Mouse (Mus musculus) E14TG2a.4 (cell line): ENCODE measurements around the gene Myrfl.

Experiments
- H3K27me3 ChIP-seq: 2 replicates; pipeline ENCODE4 v1.6.1; 2014; ENCODE audit warnings: low read length, control low read depth; ENCODE audit not compliant: insufficient read depth
- H3K36me3 ChIP-seq: 2 replicates; pipeline ENCODE4 v1.6.1; 2014; ENCODE audit warnings: low read length, control low read depth; ENCODE audit not compliant: insufficient read depth
- H3K4me1 ChIP-seq: replicated peaks from 2 replicates; pipeline ENCODE4 v1.6.1; 2014; ENCODE audit warnings: low read depth, low read length, control low read depth
- H3K4me3 ChIP-seq: replicated peaks from 2 replicates; pipeline ENCODE4 v1.5.1; 2014; ENCODE audit warnings: mild to moderate bottlenecking, low read length
- H3K9me3 ChIP-seq: 2 replicates; pipeline ENCODE4 v1.6.1; 2014; ENCODE audit warnings: low read length, control low read depth
- CTCF ChIP-seq: conservative IDR thresholded peaks from 2 replicates; pipeline ENCODE4 v1.5.1; 2014; ENCODE audit warnings: low read length
- NANOG ChIP-seq: IDR thresholded peaks from 2 replicates; pipeline ENCODE4 v1.6.1; 2014; ENCODE audit warnings: borderline replicate concordance, low read length, mixed read lengths
- POU5F1 ChIP-seq: IDR thresholded peaks from 2 replicates; pipeline ENCODE4 v1.6.1; 2014; ENCODE audit warnings: low read length, borderline replicate concordance

The Myrfl gene

GRCm38 (mm10) chr10:116872016-116872410, 24.7 kb downstream of the Myrfl start:
- TF ChIP-seq NANOG, result no peak
- no peak for TF ChIP-seq CTCF
- TF ChIP-seq POU5F1, result no peak
- Histone ChIP-seq H3K27me3 (no peaks in the 10 kb centered on the region), H3K36me3 (no peaks in the 10 kb centered on the region), H3K4me3 (peak overlapping the region; percentile 37; the same call in 1 of the 2 replicates), H3K4me1 (peaks cover 21% of the 10 kb centered on the region), H3K9me3 (0 out of 2 replicates have a peak, but pooled peaks cover 5% of the 10 kb centered on the region)

GRCm38 (mm10) chr10:116871329-116872015, 25.2 kb downstream of the Myrfl start:
- H3K4me3 ChIP-seq, result peak overlapping the region; percentile 37; the same call in 1 of the 2 replicates
- H3K4me1 ChIP-seq, result peaks cover 21% of the 10 kb centered on the region
- 0 out of 2 replicates have a peak, but pooled peaks cover 5% of the 10 kb centered on the region for H3K9me3 ChIP-seq
- H3K36me3 ChIP-seq, result no peaks in the 10 kb centered on the region
- H3K27me3 ChIP-seq, result no peaks in the 10 kb centered on the region
- TF ChIP-seq CTCF (no peak), NANOG (no peak), POU5F1 (no peak)

GRCm38 (mm10) chr10:116870819-116871218, 25.9 kb downstream of the Myrfl start:
- H3K4me3 ChIP-seq, result no peak overlapping the region
- H3K4me1 ChIP-seq, result peaks cover 21% of the 10 kb centered on the region
- no peak for TF ChIP-seq CTCF
- TF ChIP-seq POU5F1, result no peak
- no peak for TF ChIP-seq NANOG
- H3K27me3 ChIP-seq, result no peaks in the 10 kb centered on the region
- H3K9me3 ChIP-seq, result 0 out of 2 replicates have a peak, but pooled peaks cover 5% of the 10 kb centered on the region
- no peaks in the 10 kb centered on the region for H3K36me3 ChIP-seq

- peaks cover 5% of the 10 kb centered on the region for H3K4me1 ChIP-seq
- H3K36me3 ChIP-seq, result no peaks in the 10 kb centered on the region
- H3K27me3 ChIP-seq, result no peaks in the 10 kb centered on the region
- no peak overlapping the region for H3K4me3 ChIP-seq
- TF ChIP-seq NANOG, result no peak
- no peaks in the 10 kb centered on the region for H3K9me3 ChIP-seq
These were observed 43.4 kb downstream of the Myrfl start for GRCm38 (mm10) chr10:116853159-116853845.

- peaks cover 8% of the 10 kb centered on the region; the same call in 1 of the 2 replicates for H3K27me3 ChIP-seq
- peaks cover 5% of the 10 kb centered on the region for H3K4me1 ChIP-seq
- TF ChIP-seq NANOG, result no peak
- TF ChIP-seq CTCF, result peak; percentile 79
- H3K9me3 ChIP-seq, result no peaks in the 10 kb centered on the region
- H3K4me3 ChIP-seq, result peak overlapping the region; percentile 56
- no peaks in the 10 kb centered on the region for H3K36me3 ChIP-seq
These were observed 47.8 kb downstream of the Myrfl start for GRCm38 (mm10) chr10:116848749-116849473.

GRCm38 (mm10) chr10:116841551-116841950, 55.2 kb downstream of the Myrfl start:
- H3K4me3 ChIP-seq, result no peak overlapping the region
- TF ChIP-seq NANOG (no peak), CTCF (no peak), POU5F1 (no peak)
- H3K36me3 ChIP-seq, result no peaks in the 10 kb centered on the region
- H3K27me3 ChIP-seq, result no peaks in the 10 kb centered on the region
- peaks cover 8% of the 10 kb centered on the region; the same call in 1 of the 2 replicates for H3K4me1 ChIP-seq
- H3K9me3 ChIP-seq, result no peaks in the 10 kb centered on the region

- Histone ChIP-seq H3K4me1 (no peaks in the 10 kb centered on the region), H3K36me3 (no peaks in the 10 kb centered on the region), H3K27me3 (no peaks in the 10 kb centered on the region), H3K4me3 (no peak overlapping the region), H3K9me3 (no peaks in the 10 kb centered on the region)
- TF ChIP-seq POU5F1 (no peak), CTCF (no peak), NANOG (no peak)
These were observed 66.0 kb downstream of the Myrfl start for GRCm38 (mm10) chr10:116830676-116831075.

GRCm38 (mm10) chr10:116828099-116828498, 68.6 kb downstream of the Myrfl start:
- H3K4me3 ChIP-seq, result no peak overlapping the region
- no peaks in the 10 kb centered on the region for H3K27me3 ChIP-seq
- H3K9me3 ChIP-seq, result no peaks in the 10 kb centered on the region
- TF ChIP-seq NANOG (no peak), POU5F1 (no peak), CTCF (no peak)
- H3K36me3 ChIP-seq, result no peaks in the 10 kb centered on the region
- no peaks in the 10 kb centered on the region for H3K4me1 ChIP-seq
